Mouse (Mus musculus) left cerebral cortex, adult 9 months (tissue): Measurements from ENCODE around the gene Apln.
A peak's percentile ranks its signal among the peaks of the same experiment; 100 is the strongest.

Source experiments
- DNase-seq, 2 experiments: peaks; one replicate each; pipeline ENCODE4 v3.0.0; 2022; ENCODE audit warnings: low spot score in 2 of 2

Gene Apln

GRCm38 (mm10) chrX:48016906-48017601, 17.6 kb downstream of the Apln start:
- peak in 1 of 2 experiments; percentile 67 for DNase-seq

DNA sequence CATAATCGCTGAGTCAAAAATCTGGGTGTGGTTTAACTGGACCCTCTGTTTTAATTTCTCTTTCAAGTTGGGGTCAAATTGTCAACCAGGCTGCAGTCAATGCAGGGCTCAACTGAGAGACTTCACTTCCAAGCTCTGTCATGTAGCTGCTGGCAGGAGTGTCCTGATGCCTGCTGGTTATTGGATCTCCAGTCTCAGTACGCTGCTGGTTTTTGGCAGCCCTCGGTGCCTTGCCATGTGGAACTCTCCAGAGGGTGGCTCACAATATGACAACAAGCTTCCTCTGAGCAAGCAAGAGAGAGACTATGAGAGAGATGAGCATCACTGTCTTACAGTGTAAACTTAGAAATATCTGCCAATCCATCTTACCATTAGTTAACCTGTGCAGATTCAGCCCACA, 23.0 kb downstream of the Apln start:
- DNase-seq: no peak

DNA sequence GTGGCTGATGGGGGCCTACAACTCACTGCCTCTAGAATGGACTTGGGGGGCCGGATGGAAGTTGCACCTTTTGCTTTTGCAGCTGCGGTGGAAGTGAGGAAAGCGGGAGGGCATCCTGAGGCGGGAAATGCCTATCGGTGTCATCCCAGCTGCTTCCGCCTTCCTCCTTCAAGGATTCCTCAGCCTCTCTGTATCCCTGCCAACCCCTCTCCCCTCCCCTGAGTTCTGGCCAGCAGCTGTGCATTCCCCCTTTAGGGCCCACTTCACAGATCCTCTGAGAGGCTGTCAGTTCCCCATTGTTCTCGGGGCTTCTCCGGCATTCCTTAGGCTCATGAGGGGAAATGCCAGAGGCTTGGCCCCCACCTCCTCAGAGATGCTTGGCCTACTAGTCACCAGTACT, 28.6 kb downstream of the Apln start:
- no peak for DNase-seq

GRCm38 (mm10) chrX:48004786-48005185, 29.9 kb downstream of the Apln start:
- no peak for DNase-seq

DNA sequence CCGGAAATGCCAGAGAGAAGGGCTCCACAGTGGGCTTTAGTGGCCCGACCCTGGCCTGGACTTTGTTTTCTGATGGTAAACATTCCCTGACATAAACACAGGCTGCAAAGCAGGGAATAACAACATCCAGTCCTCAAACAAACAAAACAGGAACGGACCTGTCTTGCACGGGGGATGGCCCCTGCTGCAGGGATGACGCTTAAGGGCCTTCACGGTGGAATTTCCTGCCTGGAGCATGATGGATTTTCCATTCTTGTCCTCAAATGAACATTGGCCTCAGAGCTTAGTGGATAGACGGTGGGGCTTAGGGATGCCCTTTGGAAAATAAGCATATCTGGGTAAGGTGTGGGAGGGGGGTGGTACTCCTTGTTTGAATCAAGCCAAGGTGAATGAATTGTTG, 33.5 kb downstream of the Apln start:
- no peak for DNase-seq

GRCm38 (mm10) chrX:47998412-47998811, 36.2 kb downstream of the Apln start:
- DNase-seq: no peak

- DNase-seq: peak in 1 of 2 experiments; percentile 83
These were observed 42.0 kb downstream of the Apln start for GRCm38 (mm10) chrX:47992606-47993005.

GRCm38 (mm10) chrX:47988024-47988423, 46.6 kb downstream of the Apln start:
- no peak for DNase-seq

- peak in 1 of 2 experiments; percentile 17 for DNase-seq
These were observed 49.5 kb downstream of the Apln start for GRCm38 (mm10) chrX:47985000-47985619.

DNA sequence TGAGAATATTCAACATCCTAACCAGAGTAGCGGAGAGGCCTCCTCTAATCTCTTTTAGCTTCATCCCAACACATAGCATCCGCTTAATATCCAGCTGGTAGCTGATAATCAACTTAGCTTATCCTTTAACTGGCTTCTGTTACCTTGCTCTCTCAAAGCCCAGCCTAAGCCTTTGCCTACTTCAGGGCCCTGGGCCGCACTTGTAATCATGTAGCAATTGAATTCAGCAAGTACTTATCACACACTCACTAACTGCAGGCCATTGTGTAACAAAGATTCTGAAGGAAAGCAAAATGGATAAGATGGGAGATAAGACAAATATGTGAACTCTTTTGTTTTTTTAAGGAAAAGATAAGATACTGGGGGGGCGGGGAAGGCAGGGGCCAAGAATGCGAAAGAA, 57.6 kb downstream of the Apln start:
- no peak for DNase-seq

GRCm38 (mm10) chrX:47976551-47976950, 58.1 kb downstream of the Apln start:
- peak; percentile 27 to 41 for DNase-seq
